Mouse (Mus musculus) E14TG2a.4 (cell line): ENCODE data around the gene Chd8.

Experiments used
- CTCF ChIP-seq: conservative IDR thresholded peaks from 2 replicates; pipeline ENCODE4 v1.5.1; 2014; ENCODE audit warnings: low read length
- NANOG ChIP-seq: IDR thresholded peaks from 2 replicates; pipeline ENCODE4 v1.6.1; 2014; ENCODE audit warnings: borderline replicate concordance, low read length, mixed read lengths
- POU5F1 ChIP-seq: IDR thresholded peaks from 2 replicates; pipeline ENCODE4 v1.6.1; 2014; ENCODE audit warnings: low read length, borderline replicate concordance

- TF ChIP-seq CTCF: no peak
- TF ChIP-seq NANOG: no peak
- TF ChIP-seq POU5F1: no peak
These were observed 40.3 kb downstream of the Chd8 start for GRCm38 (mm10) chr14:52217261-52217660.
